Mouse (Mus musculus): ENCODE measurements around the gene Pex10. TPM values are rescaled to one million over a fixed set of nuclear protein-coding genes. Genes with fewer than 3 reads are reported as not detected.

Gene Pex10
- total RNA-seq, 2 experiments from 2014 or later, result 6.4 to 8.1 TPM

Other genes starting within 250 kb of the Pex10 start
- gene Ttc34, start 229.6 kb upstream of the Pex10 start, total RNA-seq (2014; fragmentation: Nextera tagmentation), result not detected in 2 replicates
- not detected in 2 replicates for gene Ttc34, start 229.6 kb upstream of the Pex10 start, total RNA-seq (2017)
- 5.5 TPM in 1 of 2 replicates, not detected in the other for gene Mmel1, start 197.4 kb upstream of the Pex10 start, total RNA-seq (2014; fragmentation: Nextera tagmentation)
- gene Mmel1, start 197.4 kb upstream of the Pex10 start, total RNA-seq (2017), result 0.46 and 0.94 TPM in 2 replicates
- 1.6 TPM in 1 of 2 replicates, not detected in the other for gene Fam213b, start 167.9 kb upstream of the Pex10 start, total RNA-seq (2014; fragmentation: Nextera tagmentation)
- 0.94 and 1.1 TPM in 2 replicates for gene Fam213b, start 167.9 kb upstream of the Pex10 start, total RNA-seq (2017)
- 133 and 270 TPM in 2 replicates for gene Tnfrsf14, start 138.5 kb upstream of the Pex10 start, total RNA-seq (2014; fragmentation: Nextera tagmentation)
- gene Tnfrsf14, start 138.5 kb upstream of the Pex10 start, total RNA-seq (2017), result 78.8 and 149 TPM in 2 replicates
- gene Hes5, start 106.1 kb upstream of the Pex10 start, total RNA-seq (2014; fragmentation: Nextera tagmentation), result not detected in 2 replicates
- not detected in 2 replicates for gene Hes5, start 106.1 kb upstream of the Pex10 start, total RNA-seq (2017)
- 71.5 and 97.3 TPM in 2 replicates for gene Pank4, start 102.9 kb upstream of the Pex10 start, total RNA-seq (2014; fragmentation: Nextera tagmentation)
- 34.6 and 35.9 TPM in 2 replicates for gene Pank4, start 102.9 kb upstream of the Pex10 start, total RNA-seq (2017)
- 0.33 and 3.2 TPM in 2 replicates for gene Plch2, start 10.2 kb upstream of the Pex10 start, total RNA-seq (2014; fragmentation: Nextera tagmentation)
- not detected in 2 replicates for gene Plch2, start 10.2 kb upstream of the Pex10 start, total RNA-seq (2017)
- gene Rer1, start 19.4 kb downstream of the Pex10 start, total RNA-seq (2014; fragmentation: Nextera tagmentation), result 105 and 108 TPM in 2 replicates
- 97.8 and 135 TPM in 2 replicates for gene Rer1, start 19.4 kb downstream of the Pex10 start, total RNA-seq (2017)
- 3.8 and 7.6 TPM in 2 replicates for gene Morn1, start 19.6 kb downstream of the Pex10 start, total RNA-seq (2014; fragmentation: Nextera tagmentation)
- gene Morn1, start 19.6 kb downstream of the Pex10 start, total RNA-seq (2017), result 1.6 and 1.8 TPM in 2 replicates
- 16.3 and 16.4 TPM in 2 replicates for gene Ski, start 155.6 kb downstream of the Pex10 start, total RNA-seq (2014; fragmentation: Nextera tagmentation)
- 6.7 and 7.7 TPM in 2 replicates for gene Ski, start 155.6 kb downstream of the Pex10 start, total RNA-seq (2017)
- gene Faap20, start 182.8 kb downstream of the Pex10 start, total RNA-seq (2014; fragmentation: Nextera tagmentation), result 25.6 and 41.4 TPM in 2 replicates
- gene Faap20, start 182.8 kb downstream of the Pex10 start, total RNA-seq (2017), result 16.8 and 17.0 TPM in 2 replicates

Data from megakaryocyte-erythroid progenitor cell, adult 5-6 weeks (primary cell).